Mouse (Mus musculus) gonadal fat pad, adult 2 months (tissue): Measurements from ENCODE around the gene Asb3. TPM values are rescaled to one million over a fixed set of nuclear protein-coding genes. Genes with fewer than 3 reads are reported as not detected.
"Not testable (repeated sequence)": the region's sequence is repeated elsewhere in the genome, so short reads cannot be mapped to it uniquely, and the experiment has no call there.

Experiments
- DNase-seq: peaks from one replicate; pipeline ENCODE4 v3.0.0-alpha.2; 2012; ENCODE audit warnings: low read depth
- polyA plus RNA-seq: library from polyadenylated mRNA; depleted of rRNA; stranded (reverse); fragments of >200 nt; gene quantifications from 2 replicates; pipeline ENCODE4 v1.2.3, GENCODE M21; 2012; rRNA removed

Asb3 gene
- polyA plus RNA-seq, 1 experiment, result 4.6 TPM

DNA sequence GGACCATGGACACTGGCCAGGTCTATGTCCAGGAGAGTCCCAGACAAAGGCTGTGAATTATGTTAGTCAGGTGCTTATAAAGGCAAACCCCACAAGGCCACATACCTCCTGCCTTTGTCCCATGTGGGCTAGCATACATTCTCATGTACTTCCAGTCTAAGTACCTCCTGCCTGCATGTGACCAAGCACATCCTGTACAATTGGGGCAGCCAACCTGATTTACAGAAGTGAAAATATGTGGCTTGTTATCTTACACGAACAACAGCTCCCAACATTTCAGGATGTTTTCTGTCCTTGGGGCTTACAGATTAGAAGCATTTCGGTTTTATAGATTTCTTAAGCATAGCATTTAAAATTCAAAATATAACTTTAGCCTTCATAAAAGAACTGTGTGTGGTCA lies 114.8 kb downstream of the Asb3 start:
- no peak for DNase-seq

DNA sequence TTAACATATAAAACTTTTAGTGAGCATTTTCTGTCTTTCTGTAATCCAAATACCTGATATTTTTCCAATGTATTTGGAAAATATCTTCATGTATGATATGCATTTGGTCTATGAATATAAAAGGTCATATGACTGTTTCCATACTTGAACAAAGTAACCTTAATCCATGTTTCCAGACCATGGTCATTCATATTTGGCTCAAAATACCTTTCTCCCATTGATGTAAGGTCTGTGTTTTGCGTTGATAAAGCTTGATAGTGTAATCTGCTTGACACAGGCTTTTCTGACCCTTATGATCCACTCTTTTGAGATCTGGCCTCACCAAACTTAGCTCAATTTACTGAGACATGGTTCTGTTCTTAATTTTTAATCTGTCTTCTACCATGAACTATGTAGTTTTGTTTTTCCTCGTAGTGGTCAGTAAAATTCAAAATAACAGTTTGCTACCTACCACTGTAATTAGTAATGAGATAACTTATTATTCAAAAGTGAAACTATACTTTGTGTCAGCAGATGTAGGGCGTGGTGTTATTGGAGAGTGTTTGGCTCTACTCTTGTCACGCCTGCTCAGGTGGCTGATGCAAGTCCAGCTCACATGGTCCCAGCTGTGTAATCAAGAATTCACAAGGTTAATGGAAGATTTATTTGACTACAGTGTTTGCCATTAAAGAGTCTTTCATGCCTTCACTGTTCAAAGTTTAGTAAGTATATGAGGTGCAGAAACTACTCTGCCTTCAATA lies 116.1 kb downstream of the Asb3 start:
- no peak for DNase-seq

DNA sequence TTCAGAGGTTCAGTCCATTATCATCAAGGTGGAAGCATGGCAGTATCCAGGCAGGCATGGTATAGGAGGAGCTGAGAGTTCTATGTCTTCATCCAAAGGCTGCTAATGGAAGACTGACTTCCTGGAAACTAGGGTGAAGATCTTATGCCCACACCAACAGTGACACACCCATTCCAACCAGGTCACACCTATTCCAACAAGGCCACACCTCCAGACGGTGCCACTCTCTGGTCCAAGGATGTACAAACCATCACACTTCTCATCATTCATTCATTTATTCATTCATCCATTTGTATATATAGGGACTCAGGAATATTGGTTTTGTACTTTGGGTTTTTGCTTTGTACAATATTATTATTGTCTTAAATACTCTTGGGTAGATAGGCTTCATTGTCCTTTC lies 124.5 kb downstream of the Asb3 start:
- not testable (repeated sequence) for DNase-seq

- DNase-seq, result not testable (repeated sequence)
Observed at GRCm38 (mm10) chr11:31017466-31017865, 132.2 kb downstream of the Asb3 start.

- DNase-seq, result no peak
Observed at GRCm38 (mm10) chr11:31034958-31035357, 149.7 kb downstream of the Asb3 start.

- DNase-seq, result no peak
Observed at GRCm38 (mm10) chr11:31089973-31090372, 204.8 kb downstream of the Asb3 start.

GRCm38 (mm10) chr11:31090478-31090978 lies 205.3 kb downstream of the Asb3 start:
- DNase-seq, result no peak

DNA sequence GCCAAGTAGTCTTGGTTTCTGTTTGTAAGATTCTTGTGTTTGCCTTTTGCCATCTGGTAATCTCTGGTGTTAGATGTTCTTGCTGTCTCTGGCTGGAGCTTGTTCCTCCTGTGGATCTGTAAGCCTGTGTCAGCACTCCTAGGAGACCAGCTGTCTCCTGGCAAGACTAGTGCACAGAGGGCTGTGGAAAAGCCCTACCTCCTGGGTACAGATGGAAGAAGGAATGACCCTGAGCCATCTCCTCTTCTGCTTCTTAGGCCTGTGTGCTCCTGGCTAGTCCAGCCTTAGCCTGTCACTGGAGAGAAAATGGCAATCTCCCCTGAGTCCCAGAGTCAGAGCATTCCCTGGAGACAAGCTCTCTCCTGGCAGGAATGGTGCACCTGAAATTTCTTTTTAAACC lies 214.3 kb downstream of the Asb3 start:
- not testable (repeated sequence) for DNase-seq

GRCm38 (mm10) chr11:31102188-31102587 lies 217.0 kb downstream of the Asb3 start:
- DNase-seq, result no peak

DNA sequence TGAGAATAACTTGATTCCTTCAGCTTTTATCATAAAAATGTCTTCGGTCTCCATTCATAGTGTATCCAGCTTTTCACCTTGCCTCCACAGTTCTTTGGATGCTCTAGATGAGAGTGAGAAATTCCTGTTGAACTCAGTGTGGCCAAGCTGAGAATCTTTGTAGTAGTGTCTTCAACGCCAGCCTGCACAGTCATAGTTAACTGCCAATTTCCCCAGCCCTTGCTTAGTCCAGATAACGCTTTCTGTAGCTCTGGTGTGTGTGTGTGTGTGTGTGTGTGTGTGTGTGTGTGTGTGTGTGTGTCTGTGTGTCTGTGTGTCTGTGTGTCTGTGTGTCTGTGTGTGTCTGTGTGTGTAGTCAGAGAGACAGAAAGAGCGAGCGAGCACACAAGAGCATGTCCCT lies 220.1 kb downstream of the Asb3 start:
- DNase-seq, result no peak

GRCm38 (mm10) chr11:31126964-31127363 lies 241.7 kb downstream of the Asb3 start:
- DNase-seq, result not testable (repeated sequence)

DNA sequence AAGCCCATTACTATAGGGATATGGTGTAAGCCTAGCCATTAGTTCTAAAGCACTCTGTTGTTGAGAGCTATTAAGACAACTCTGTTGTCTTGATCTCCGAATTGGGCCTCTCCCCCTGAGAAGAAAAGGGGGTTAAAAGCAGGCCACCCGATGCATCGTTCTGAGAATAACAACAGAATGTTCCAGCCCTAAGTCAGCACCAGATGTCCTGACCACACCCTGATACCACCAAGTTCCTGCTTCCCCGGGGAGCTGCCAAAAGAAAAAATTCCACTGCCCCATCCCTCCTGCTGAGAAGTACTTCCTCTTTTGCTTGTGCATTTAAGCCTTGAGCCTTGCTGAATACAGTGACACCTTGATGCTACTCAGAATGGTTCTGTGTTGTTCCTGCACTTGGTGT lies 248.5 kb downstream of the Asb3 start:
- not testable (repeated sequence) for DNase-seq

GRCm38 (mm10) chr11:31134824-31135223 lies 249.6 kb downstream of the Asb3 start:
- DNase-seq, result not testable (repeated sequence)

DNA sequence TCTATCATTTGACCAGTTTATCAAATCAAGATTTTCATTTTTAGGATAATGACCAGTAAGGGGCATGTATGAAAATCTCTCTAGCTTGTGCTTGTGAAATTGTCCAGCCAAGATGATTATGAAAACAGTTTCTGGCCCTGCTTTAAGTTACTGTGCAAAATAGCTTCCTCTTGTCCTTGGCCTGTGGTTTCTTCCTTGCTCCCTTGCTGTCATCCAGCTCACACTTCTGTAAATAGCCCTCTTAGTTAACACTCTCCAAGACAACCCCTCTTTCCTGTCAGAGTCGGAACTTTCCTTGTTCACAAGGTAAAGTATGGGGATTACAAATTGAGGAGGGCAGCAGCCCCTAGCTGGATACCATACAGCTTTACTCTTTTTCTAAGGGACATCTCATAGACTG lies 253.2 kb downstream of the Asb3 start:
- not testable (repeated sequence) for DNase-seq

Other genes starting within 250 kb of the Asb3 start
- 12.3 and 15.3 TPM in 2 replicates for gene Acyp2, start 235.8 kb upstream of the Asb3 start, polyA plus RNA-seq
- gene Psme4, start 113.7 kb upstream of the Asb3 start, polyA plus RNA-seq, result 17.5 and 18.0 TPM in 2 replicates
- 0.52 and 0.57 TPM in 2 replicates for gene Gpr75, start 58 bp upstream of the Asb3 start, polyA plus RNA-seq
- 40.7 and 54.7 TPM in 2 replicates for gene Erlec1, start 68.9 kb downstream of the Asb3 start, polyA plus RNA-seq
- gene Chac2, start 100.9 kb downstream of the Asb3 start, polyA plus RNA-seq, result 2.1 and 3.1 TPM in 2 replicates